Mouse (Mus musculus) midbrain, embryonic 11.5 days (tissue): ENCODE measurements around the gene Rnf212b. TPM values are rescaled to one million over a fixed set of nuclear protein-coding genes. Genes with fewer than 3 reads are reported as not detected.

Experiments
- ATAC-seq: fragments of 200-750 bp; cut with Nextera tagmentation; 2 replicates; pipeline ENCODE4 v1.8.0; 2017; ENCODE audit warnings: moderate TSS enrichment, moderate library complexity; ENCODE audit not compliant: low FRiP score
- DNase-seq: peaks from one replicate; pipeline ENCODE4 v3.0.0; 2015; ENCODE audit warnings: low spot score; ENCODE audit errors: missing footprints
- H3K27ac ChIP-seq: fragments of 300-500 bp; sonication (generic); 2 replicates; pipeline ENCODE4 v1.5.1; 2014; ENCODE audit warnings: low read depth, low read length
- H3K27me3 ChIP-seq: fragments of 300-500 bp; sonication (generic); 2 replicates; pipeline ENCODE4 v1.6.1; 2014; ENCODE audit warnings: mild to moderate bottlenecking, low read length, moderate library complexity, mixed read lengths; ENCODE audit not compliant: control insufficient read depth, insufficient read depth
- H3K36me3 ChIP-seq: fragments of 300-500 bp; sonication (generic); 2 replicates; pipeline ENCODE4 v1.6.1; 2014; ENCODE audit warnings: mild to moderate bottlenecking, low read length, moderate library complexity, mixed read lengths; ENCODE audit not compliant: control insufficient read depth, insufficient read depth
- H3K4me1 ChIP-seq: fragments of 300-500 bp; sonication (generic); 2 replicates; pipeline ENCODE4 v1.6.1; 2014; ENCODE audit warnings: low read length; ENCODE audit not compliant: control insufficient read depth, insufficient read depth
- H3K4me2 ChIP-seq: fragments of 300-500 bp; sonication (generic); 2 replicates; pipeline ENCODE4 v1.6.1; 2014; ENCODE audit warnings: mild to moderate bottlenecking, moderate library complexity
- H3K4me3 ChIP-seq: fragments of 300-500 bp; sonication (generic); 2 replicates; pipeline ENCODE4 v1.5.1; 2014; ENCODE audit warnings: low read depth, low read length
- H3K9ac ChIP-seq: fragments of 300-500 bp; sonication (generic); 2 replicates; pipeline ENCODE4 v1.6.1; 2014; ENCODE audit warnings: low read length
- H3K9me3 ChIP-seq: fragments of 300-500 bp; sonication (generic); 2 replicates; pipeline ENCODE4 v1.6.1; 2016; ENCODE audit warnings: low read length; ENCODE audit not compliant: control insufficient read depth
- WGBS: fragments of 180-500 bp; shearing (Covaris S2); extraction: QIAGEN DNeasy Blood & Tissue Kit; methylation state at CpG from one replicate; pipeline ENCODE4 v1.1.7; 2014; 5-methylcytosine and 5-hydroxymethylcytosine counted together
- polyA plus RNA-seq: library from polyadenylated mRNA; unstranded; fragments of >200 nt; fragmentation: Nextera tagmentation; extraction: Ambion mirVana; gene quantifications from 2 replicates; pipeline ENCODE4 v1.2.1, GENCODE M21; 2014

The Rnf212b gene
- polyA plus RNA-seq, 1 experiment from 2014 or later, result not detected

DNA sequence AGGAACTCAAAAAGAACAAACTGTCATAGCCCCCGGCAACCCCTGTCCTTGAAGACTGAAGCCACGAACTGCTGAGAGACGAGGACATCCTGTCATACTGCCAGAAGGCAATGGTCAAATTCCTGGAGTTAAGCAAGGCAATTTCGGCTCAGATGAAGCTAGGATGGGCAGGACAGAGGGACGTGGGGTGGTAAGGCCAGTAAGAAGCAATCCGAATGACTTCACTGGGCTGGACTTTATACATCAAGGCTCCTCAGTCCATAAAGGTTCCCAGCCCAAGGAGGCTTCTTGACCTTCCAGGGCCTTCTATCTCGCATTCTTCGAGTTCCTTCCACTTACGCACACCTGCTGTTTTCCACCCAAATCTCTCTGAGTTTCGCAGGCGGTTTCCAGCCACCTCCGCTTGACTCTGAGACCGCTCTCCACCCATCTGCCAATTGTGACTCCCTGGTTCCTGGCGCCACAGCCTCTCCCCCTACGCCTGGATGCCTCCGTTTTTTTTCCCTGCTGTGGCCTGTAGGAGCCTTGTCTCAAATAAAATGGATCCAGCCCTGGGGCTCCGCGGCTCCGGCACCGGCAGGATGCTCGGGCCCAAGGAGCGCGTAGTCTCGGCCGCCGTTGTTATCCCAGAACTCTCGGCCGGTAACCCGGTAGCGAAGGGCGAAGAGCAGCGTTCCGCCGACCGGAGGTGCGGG, 62.0 kb downstream of the Rnf212b start:
- ATAC-seq (peak; percentile 60), DNase-seq (peak; percentile 91)
- WGBS, result 3% methylated on average over 34 of the region's 36 CpGs
- Histone ChIP-seq H3K9me3 (no peaks in the 10 kb centered on the region), H3K9ac (peak overlapping the region; percentile 88), H3K36me3 (no peaks in the 10 kb centered on the region), H3K4me3 (peak overlapping the region; percentile 65), H3K4me2 (peak overlapping the region; percentile 99), H3K4me1 (peaks cover 7% of the 10 kb centered on the region), H3K27ac (peak overlapping the region; percentile 71), H3K27me3 (peaks cover 7% of the 10 kb centered on the region)

DNA sequence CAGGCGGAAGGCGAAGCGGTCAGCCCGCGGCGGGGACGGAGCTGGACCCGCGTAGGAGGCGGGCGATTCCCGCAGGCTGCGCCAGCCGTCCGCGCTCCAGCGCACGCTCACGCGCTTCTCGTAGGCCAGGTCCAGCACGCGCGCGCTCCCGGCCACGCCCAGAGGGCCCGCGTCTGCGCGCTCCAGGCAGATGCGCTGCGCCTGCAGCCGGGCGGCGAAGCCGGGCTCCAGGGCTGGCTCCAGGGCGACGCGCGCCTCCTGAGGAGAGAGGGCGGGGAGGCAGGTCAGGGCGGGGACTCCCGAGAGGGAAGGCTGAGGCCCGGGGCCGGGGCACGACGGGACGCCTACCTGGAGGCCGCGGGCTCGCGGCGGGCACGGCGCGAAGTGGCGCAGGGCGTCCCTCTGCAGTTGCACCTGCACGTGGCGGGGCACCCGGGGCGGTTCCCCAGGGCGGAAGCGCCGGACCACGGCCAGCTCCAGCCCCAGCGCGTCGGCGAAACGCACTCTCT, 62.7 kb downstream of the Rnf212b start:
- DNase-seq, result peak; percentile 99
- H3K9ac ChIP-seq, result peak overlapping the region; percentile 88
- peak overlapping the region; percentile 71 for H3K27ac ChIP-seq
- peaks cover 7% of the 10 kb centered on the region for H3K27me3 ChIP-seq
- peaks cover 7% of the 10 kb centered on the region for H3K4me1 ChIP-seq
- peak overlapping the region; percentile 65 for H3K4me3 ChIP-seq
- H3K36me3 ChIP-seq, result no peaks in the 10 kb centered on the region
- H3K9me3 ChIP-seq, result no peaks in the 10 kb centered on the region
- under 1% methylated on average over 61 of the region's 72 CpGs for WGBS
- peak; percentile 91 for ATAC-seq
- H3K4me2 ChIP-seq, result peak overlapping the region; percentile 99

DNA sequence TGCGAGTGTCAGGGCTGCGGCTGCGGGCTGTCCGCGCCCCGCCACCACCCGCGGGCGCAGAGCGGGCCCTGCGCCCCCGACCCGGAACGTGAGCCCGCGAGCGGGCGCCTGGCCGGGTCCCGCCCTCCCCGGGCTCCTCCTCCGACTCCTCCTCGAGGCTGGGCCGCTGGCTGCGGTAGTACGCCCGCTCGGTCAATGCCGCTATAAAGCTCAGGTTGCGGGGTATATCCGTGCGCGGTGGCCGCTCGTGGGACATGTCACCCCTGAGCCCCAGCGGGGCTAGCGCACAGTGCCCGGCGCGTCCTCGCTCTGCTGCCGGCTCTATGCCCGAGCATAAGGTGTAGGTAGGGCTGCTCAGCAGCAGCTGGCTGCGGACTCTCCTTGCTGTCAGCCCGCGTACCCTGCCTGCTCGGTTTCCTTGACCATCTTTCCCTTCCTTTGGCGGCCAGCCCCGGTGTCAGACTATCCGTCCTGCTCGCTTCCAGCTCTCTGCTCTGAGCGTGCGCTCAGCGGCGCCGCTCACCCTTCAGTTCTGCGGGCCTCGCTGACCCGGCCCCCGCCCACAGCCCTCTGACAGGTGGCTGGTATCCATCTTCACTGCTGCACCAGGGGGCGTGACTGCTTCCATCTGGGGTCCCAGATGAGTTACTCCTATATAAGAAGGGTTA, 63.2 kb downstream of the Rnf212b start, which contains the start of gene Ppp1r3e:
Gene Ppp1r3e, minus strand, starts transcription at position 503 of the 668 bp plus-strand sequence.
- ATAC-seq, result peak; percentile 80
- under 1% methylated on average over 51 of the region's 61 CpGs for WGBS
- peak within 1 kb of the TSS; percentile 88 for H3K9ac ChIP-seq

DNA sequence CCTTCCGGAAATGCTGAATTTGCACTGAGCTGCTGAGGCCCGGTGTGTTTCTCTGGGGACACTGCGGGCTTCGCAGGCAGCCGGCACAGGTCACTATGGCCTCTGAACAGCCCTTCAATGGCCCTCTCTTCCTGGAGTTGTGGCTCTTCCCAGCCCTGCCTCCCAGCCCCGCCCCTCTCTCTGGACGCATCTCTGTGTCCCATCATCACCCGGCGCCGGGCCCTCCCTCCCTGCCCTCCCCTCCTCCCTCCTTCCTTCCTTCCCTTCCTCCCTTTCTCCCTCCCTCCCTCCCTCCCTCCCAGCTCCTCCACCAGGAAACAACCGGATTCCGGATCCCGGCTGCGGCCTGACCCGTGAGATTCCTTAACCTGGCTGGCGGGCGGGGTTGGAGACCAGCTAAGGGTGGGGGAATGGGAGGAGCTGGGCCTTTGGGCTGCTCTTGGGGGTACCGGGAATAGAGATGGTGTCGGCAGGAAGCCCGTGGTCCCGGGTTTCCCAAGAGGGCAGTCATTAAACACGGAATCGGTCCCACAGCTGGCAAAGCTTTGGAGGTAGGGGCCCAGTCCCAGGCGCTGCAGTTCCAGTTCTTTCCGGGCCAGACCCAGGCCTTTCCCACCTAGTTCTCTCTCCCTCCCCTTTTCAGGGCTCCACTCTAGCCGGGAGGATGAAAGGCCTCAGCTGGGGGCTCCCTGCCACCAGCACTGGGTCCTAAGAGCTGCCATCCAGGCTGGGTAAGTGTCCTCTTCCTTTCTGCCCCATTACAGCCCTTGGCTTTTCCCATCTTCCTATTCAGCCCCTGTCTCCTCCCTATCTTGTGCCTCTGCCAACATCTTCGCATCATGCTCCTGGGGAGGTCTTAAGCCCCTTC, 69.4 kb downstream of the Rnf212b start, which contains the start of the genes Bcl2l2 and Gm20521:
Gene Bcl2l2, plus strand, starts transcription at position 224 of the 868 bp plus-strand sequence.
Gene Gm20521, plus strand, starts transcription at position 288 of the 868 bp plus-strand sequence.
- no peaks in the 10 kb centered on the region for H3K9me3 ChIP-seq
- peak within 1 kb of the TSS; percentile 47 for H3K4me3 ChIP-seq
- DNase-seq (peak; percentile 98), ATAC-seq (peak; percentile 93)
- peak within 1 kb of the TSS; percentile 69 for H3K4me2 ChIP-seq
- H3K9ac ChIP-seq, result peak within 1 kb of the TSS; percentile 75
- H3K4me1 ChIP-seq, result peaks cover 14% of the 10 kb centered on the region
- no peaks in the 10 kb centered on the region for H3K27me3 ChIP-seq
- no peaks in the 10 kb centered on the region for H3K36me3 ChIP-seq
- H3K27ac ChIP-seq, result peak within 1 kb of the TSS; percentile 55
- under 1% methylated on average over 27 of the region's 27 CpGs for WGBS

More for the DNA sequence above, 63.2 kb downstream of the Rnf212b start, which contains the start of gene Ppp1r3e:
- Histone ChIP-seq H3K27ac (peak within 1 kb of the TSS; percentile 71), H3K4me3 (peak within 1 kb of the TSS; percentile 65), H3K9me3 (no peaks in the 10 kb centered on the region), H3K36me3 (no peaks in the 10 kb centered on the region), H3K27me3 (peaks cover 7% of the 10 kb centered on the region), H3K4me1 (peaks cover 7% of the 10 kb centered on the region), H3K4me2 (peak within 1 kb of the TSS; percentile 99)
- DNase-seq, result peak; percentile 96

DNA sequence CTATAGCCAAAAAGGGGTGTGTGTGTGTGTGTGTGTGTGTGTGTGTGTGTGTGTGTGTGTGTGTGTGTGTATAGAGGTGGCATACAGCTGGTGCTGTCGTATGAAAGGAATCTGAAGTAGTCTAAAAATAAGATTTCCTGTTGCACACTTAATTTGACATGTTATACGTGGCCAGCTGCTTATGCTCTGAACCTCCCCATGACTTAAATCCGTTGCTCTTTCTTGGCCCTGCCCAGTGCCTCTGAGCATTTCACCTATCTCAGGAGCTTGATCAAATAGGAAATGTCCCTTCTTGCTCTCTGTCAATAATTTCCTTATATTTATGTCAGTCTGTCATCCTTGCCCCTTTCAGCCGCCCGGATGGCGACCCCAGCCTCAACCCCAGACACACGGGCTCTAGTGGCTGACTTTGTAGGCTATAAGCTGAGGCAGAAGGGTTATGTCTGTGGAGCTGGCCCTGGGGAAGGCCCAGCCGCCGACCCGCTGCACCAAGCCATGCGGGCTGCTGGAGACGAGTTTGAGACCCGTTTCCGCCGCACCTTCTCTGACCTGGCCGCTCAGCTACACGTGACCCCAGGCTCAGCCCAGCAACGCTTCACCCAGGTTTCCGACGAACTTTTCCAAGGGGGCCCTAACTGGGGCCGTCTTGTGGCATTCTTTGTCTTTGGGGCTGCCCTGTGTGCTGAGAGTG, 70.2 kb downstream of the Rnf212b start:
- ATAC-seq, result no peak
- WGBS, result 40% methylated on average over 21 of the region's 21 CpGs
- peak; percentile 73 for DNase-seq

DNA sequence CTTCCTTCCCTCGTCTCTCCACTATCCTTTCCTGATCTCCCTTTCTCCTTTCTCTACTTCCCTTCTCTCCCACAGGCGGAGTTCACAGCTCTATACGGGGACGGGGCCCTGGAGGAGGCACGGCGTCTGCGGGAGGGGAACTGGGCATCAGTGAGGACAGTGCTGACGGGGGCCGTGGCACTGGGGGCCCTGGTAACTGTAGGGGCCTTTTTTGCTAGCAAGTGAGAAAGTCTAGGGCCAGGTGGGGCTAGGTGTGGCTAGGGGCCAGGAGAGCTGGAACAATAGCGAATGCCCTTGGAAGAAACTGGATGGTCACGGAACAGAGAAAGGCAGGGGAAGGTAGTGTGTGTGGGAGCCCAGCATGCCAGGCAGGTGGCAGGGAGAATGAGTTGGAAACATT, 71.4 kb downstream of the Rnf212b start:
- H3K4me1 ChIP-seq, result peaks cover 14% of the 10 kb centered on the region
- no peaks in the 10 kb centered on the region for H3K27me3 ChIP-seq
- no peak overlapping the region for H3K9ac ChIP-seq
- H3K27ac ChIP-seq, result no peak overlapping the region
- no peak overlapping the region for H3K4me2 ChIP-seq
- no peaks in the 10 kb centered on the region for H3K36me3 ChIP-seq
- WGBS, result 94% methylated on average over 11 of the region's 11 CpGs
- DNase-seq, result no peak
- H3K4me3 ChIP-seq, result no peak overlapping the region
- H3K9me3 ChIP-seq, result no peaks in the 10 kb centered on the region
- ATAC-seq, result no peak

More for the DNA sequence above, 70.2 kb downstream of the Rnf212b start:
- Histone ChIP-seq H3K27me3 (no peaks in the 10 kb centered on the region), H3K9me3 (no peaks in the 10 kb centered on the region), H3K4me1 (peaks cover 14% of the 10 kb centered on the region), H3K36me3 (no peaks in the 10 kb centered on the region), H3K9ac (peak overlapping the region; percentile 75), H3K4me3 (peak overlapping the region; percentile 47), H3K4me2 (peak overlapping the region; percentile 69), H3K27ac (no peak overlapping the region)

DNA sequence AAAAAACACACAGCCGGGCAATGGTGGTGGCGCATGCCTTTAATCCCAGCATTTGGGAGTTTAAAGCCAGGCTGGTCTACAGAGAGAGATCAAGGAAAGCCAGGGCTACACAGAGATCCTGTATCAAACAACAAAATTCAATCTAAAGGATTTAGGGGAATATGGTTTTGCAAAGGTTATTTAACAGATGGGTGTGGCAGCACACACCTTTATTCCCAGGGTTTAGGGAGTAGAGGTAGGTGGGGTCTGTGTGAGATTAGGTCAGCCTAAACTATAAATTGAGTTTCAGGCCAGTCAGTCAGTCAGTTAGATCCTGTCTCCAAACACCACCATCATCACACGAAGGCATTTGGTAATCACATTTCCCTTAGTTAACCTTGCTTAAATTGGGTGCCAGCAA, 78.3 kb downstream of the Rnf212b start, which contains the start of gene Pabpn1:
Gene Pabpn1, plus strand, starts transcription at position 301 of the 400 bp plus-strand sequence.
- ATAC-seq, result no peak
- DNase-seq, result no peak
- Histone ChIP-seq H3K27ac (peak within 1 kb of the TSS; percentile 72), H3K27me3 (no peaks in the 10 kb centered on the region), H3K4me2 (peak within 1 kb of the TSS; percentile 50), H3K9me3 (no peaks in the 10 kb centered on the region), H3K9ac (peak within 1 kb of the TSS; percentile 61), H3K4me3 (peak within 1 kb of the TSS; percentile 99), H3K4me1 (peaks cover 12% of the 10 kb centered on the region; the same call in 1 of the 2 replicates), H3K36me3 (peaks cover 8% of the 10 kb centered on the region)
- 96% methylated on average over 3 of the region's 3 CpGs for WGBS

DNA sequence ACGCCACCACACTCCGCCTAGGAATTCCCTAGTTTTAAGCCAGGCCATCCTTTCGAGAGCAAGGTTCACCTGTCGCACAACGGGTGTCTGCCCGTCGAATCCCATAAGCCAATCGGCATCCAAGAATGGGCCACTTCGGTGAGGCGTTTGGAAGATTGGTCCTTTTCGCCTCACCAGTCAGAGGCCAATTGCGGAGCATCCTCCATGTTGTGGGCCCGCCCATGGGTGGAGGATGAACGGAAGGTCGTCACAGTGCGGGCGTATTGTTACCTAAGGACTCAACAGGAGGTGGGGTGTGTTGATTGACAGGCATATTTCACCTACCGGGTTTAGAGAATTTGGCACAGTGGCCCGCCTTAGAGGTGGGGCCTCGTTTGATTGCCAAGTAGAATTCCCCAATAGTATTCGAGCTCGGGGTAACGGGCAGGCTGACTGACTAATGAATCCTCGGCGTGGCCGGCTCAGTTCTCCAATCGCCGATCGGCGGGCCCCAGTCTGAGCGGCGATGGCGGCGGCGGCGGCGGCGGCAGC, 79.8 kb downstream of the Rnf212b start:
- Histone ChIP-seq H3K4me2 (peak overlapping the region; percentile 78), H3K9me3 (no peaks in the 10 kb centered on the region)
- WGBS, result under 1% methylated on average over 38 of the region's 38 CpGs

More for the DNA sequence above, 79.8 kb downstream of the Rnf212b start:
- DNase-seq, result peak; percentile 99
- Histone ChIP-seq H3K27me3 (no peaks in the 10 kb centered on the region), H3K36me3 (peaks cover 20% of the 10 kb centered on the region), H3K9ac (peak overlapping the region; percentile 100), H3K4me3 (peak overlapping the region; percentile 99), H3K4me1 (peaks cover 12% of the 10 kb centered on the region; the same call in 1 of the 2 replicates), H3K27ac (peak overlapping the region; percentile 94)
- peak; percentile 99 for ATAC-seq
